Mouse (Mus musculus): ENCODE measurements at regions not wholly inside any gene's neighbourhood (a gene's known extent, or its start where the extent isn't known, plus 50 kb on each side); places are given as distances from the start of the nearest gene placed in this dataset.

- TF ChIP-seq POLR2A (IDR thresholded peaks at IDR 0.05; ENCODE audit: insufficient read depth, low read depth, low read length) (no peak), CTCF (IDR thresholded peaks at IDR 0.05) (no peak), EP300 (IDR thresholded peaks at IDR 0.05; ENCODE audit: insufficient read depth, low read depth, low read length) (no peak)
These were observed 175.4 kb upstream of the Fbxo11 start for GRCm38 (mm10) chr17:88240476-88240875.
